Mouse (Mus musculus) hematopoietic stem cell, adult 5-6 weeks (primary cell): ENCODE results near the gene Zfp280b. TPM values are rescaled to one million over a fixed set of nuclear protein-coding genes. Genes with fewer than 3 reads are reported as not detected.
"Not testable (repeated sequence)": the region's sequence is repeated elsewhere in the genome, so short reads cannot be mapped to it uniquely, and the experiment has no call there.

Experiments
- ATAC-seq, 2 experiments: fragments of 125-278 bp in 1 of 2; replicated peaks in 1 of 2; 2 replicates each; pipeline ENCODE4 v1.8.0; 2016 to 2017; ENCODE audit warnings: inconsistent platforms in 2 of 2, mild to moderate bottlenecking in 2 of 2, moderate number of reproducible peaks in 2 of 2, low read depth in 1 of 2, moderate TSS enrichment in 1 of 2; ENCODE audit not compliant: low FRiP score in 2 of 2, poor library complexity in 2 of 2, severe bottlenecking in 2 of 2, insufficient read depth in 1 of 2, low TSS enrichment in 1 of 2
- total RNA-seq: library from RNA; stranded (forward); fragments of 172-1452, 232-1000 nt; gene quantifications from 2 replicates; pipeline ENCODE4 v1.2.3, GENCODE M21; 2017

Zfp280b gene
- 5.6 and 8.6 TPM in 2 replicates for total RNA-seq

GRCm38 (mm10) chr10:76032402-76033118 is at the start of gene Zfp280b:
Gene Zfp280b, plus strand, starts transcription at chr10:76032650.
- peak; percentile 100 for ATAC-seq

GRCm38 (mm10) chr10:75990430-75991042 is 41.9 kb upstream of the Zfp280b start:
- ATAC-seq, result no peak

GRCm38 (mm10) chr10:75993616-75994240 is 38.7 kb upstream of the Zfp280b start:
- ATAC-seq, result no peak

GRCm38 (mm10) chr10:75994531-75995210 is 37.8 kb upstream of the Zfp280b start:
- not testable (repeated sequence) for ATAC-seq

- no peak for ATAC-seq
Measured at GRCm38 (mm10) chr10:75995463-75995862, 37.0 kb upstream of the Zfp280b start.

GRCm38 (mm10) chr10:75996315-75996714 is 36.1 kb upstream of the Zfp280b start:
- ATAC-seq, result no peak

- no peak for ATAC-seq
Measured at GRCm38 (mm10) chr10:76001160-76001559, 31.3 kb upstream of the Zfp280b start.

- no peak for ATAC-seq
Measured at GRCm38 (mm10) chr10:76002101-76002521, 30.3 kb upstream of the Zfp280b start.

GRCm38 (mm10) chr10:76002615-76003014 is 29.8 kb upstream of the Zfp280b start:
- no peak for ATAC-seq

GRCm38 (mm10) chr10:76003221-76003620 is 29.2 kb upstream of the Zfp280b start:
- ATAC-seq, result no peak

GRCm38 (mm10) chr10:76006385-76006784 is 26.1 kb upstream of the Zfp280b start:
- no peak for ATAC-seq

- ATAC-seq, result no peak
Measured at GRCm38 (mm10) chr10:76009812-76010211, 22.6 kb upstream of the Zfp280b start.

- ATAC-seq, result no peak
Measured at GRCm38 (mm10) chr10:76012922-76013321, 19.5 kb upstream of the Zfp280b start.

GRCm38 (mm10) chr10:76016886-76017285 is 15.6 kb upstream of the Zfp280b start:
- ATAC-seq, result no peak

- no peak for ATAC-seq
Measured at GRCm38 (mm10) chr10:76021728-76022127, 10.7 kb upstream of the Zfp280b start.

GRCm38 (mm10) chr10:76023921-76024320 is 8.5 kb upstream of the Zfp280b start:
- ATAC-seq, result no peak

- no peak for ATAC-seq
Measured at GRCm38 (mm10) chr10:76025470-76026190, 6.8 kb upstream of the Zfp280b start.
